Mouse (Mus musculus): ENCODE measurements around the gene Arpp19. TPM values are rescaled to one million over a fixed set of nuclear protein-coding genes. Genes with fewer than 3 reads are reported as not detected.

Arpp19 gene
- total RNA-seq, 1 experiment from 2014 or later, result 107 TPM

DNA sequence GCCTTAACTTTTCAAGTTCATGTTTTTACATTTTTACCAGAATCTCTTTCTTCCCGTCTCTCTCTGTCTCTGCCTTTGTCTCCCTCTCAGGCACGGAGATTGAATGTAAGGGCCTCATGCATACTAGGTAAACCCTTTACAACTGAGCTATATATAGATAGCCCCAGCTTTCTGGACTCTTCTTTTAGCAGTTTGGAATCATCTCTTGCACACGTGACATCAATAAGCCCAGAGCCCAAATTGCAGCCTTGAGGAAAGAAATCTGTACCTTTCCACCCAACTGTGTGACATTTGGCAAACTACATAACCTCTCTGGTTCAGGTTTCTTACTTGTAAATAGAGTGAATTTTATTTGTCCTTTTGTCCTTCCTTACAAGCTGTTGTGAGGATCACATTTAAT lies 34.9 kb downstream of the Arpp19 start:
- no peak for ATAC-seq (replicated peaks in 1 of 2; ENCODE audit: insufficient read depth in 1 of 2, low FRiP score in 2 of 2, low TSS enrichment in 1 of 2, low read depth in 1 of 2, poor library complexity in 2 of 2, severe bottlenecking in 2 of 2)

DNA sequence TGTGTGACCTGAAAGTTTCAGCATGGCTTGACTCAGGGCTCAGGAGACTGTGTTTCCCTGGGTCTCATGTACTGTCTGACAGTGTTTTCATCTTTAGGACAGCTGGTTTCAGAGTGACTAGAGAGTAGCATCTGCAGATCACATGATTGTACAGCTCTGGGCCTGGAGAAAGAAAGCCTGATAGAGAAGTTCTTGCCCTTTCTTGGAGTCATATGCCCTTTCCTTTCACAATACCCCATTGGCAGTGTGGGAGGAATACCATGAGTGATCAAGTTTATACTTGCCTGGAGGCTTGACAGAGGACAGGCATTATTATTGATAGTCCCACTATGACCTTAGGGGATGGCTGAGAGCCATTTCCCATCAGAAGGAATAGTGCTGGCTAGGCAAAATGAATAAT lies 39.8 kb downstream of the Arpp19 start:
- ATAC-seq (replicated peaks in 1 of 2; ENCODE audit: insufficient read depth in 1 of 2, low FRiP score in 2 of 2, low TSS enrichment in 1 of 2, low read depth in 1 of 2, poor library complexity in 2 of 2, severe bottlenecking in 2 of 2), result no peak

DNA sequence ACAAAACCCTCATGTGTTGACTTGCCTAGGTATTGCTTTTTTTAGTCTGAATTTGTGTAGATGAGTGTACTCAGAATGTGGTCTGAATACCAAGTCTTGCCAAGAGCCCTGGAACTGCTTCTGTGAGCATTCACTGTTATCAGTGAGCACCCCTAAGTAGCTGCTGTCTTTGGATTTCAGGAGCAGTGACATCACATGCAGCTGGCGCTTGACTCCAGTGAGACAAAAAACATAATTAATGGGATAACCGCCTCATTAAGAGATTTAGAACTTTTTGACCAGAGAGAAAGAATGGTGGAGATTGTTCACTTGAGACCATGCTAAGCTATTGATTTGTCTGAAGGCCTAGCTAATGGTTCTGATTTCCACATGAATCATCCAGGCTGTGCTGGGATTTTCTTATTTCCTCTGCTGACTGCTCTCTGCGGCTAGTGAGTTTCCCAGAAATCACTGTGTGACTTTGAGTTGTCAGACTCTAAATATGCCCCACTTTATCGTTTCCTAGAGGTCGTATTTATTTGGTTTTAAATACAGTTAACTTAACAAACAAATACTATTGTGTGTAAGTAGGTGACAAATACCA lies 47.9 kb downstream of the Arpp19 start:
- no peak for ATAC-seq (replicated peaks in 1 of 2; ENCODE audit: insufficient read depth in 1 of 2, low FRiP score in 2 of 2, low TSS enrichment in 1 of 2, low read depth in 1 of 2, poor library complexity in 2 of 2, severe bottlenecking in 2 of 2)

DNA sequence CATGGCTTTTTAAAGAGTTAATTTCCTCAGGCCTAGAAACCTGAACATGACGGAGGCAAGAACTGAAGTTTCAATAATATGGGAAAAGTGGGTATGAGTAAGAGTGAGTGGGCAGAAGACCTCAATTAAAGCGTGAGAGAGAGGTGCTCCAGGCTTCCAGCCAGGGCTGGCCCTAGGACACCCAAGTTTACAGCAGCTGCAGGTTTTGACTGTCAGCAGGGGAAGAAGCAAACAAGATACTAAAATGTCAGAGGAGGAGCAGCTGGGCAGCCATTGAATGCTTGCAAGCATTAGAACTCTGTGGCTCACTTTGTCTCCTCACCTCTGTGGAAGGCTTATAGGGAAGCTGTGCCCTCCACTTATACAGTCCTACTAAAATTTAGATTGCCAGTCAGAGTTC lies 50.4 kb downstream of the Arpp19 start:
- no peak for ATAC-seq (replicated peaks in 1 of 2; ENCODE audit: insufficient read depth in 1 of 2, low FRiP score in 2 of 2, low TSS enrichment in 1 of 2, low read depth in 1 of 2, poor library complexity in 2 of 2, severe bottlenecking in 2 of 2)

DNA sequence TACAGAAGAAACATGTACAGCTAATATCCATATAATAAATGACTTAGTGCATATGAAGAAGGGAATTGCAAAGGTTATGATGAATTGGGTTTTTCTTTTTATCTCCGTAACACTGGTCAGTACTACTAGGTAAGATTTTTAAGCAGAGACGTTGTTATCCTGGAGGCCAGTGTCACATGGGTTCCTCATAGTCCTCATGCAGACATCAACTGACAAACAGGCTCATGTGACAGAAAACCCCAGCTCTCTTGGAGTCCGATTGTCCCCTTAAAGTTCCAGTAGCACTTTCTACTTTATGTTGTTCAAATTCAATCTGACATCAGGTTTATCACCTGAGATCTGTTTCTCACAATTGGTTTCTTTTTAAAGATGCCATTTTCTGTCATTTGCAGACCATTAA lies 51.9 kb downstream of the Arpp19 start:
- ATAC-seq (replicated peaks in 1 of 2; ENCODE audit: insufficient read depth in 1 of 2, low FRiP score in 2 of 2, low TSS enrichment in 1 of 2, low read depth in 1 of 2, poor library complexity in 2 of 2, severe bottlenecking in 2 of 2), result no peak

DNA sequence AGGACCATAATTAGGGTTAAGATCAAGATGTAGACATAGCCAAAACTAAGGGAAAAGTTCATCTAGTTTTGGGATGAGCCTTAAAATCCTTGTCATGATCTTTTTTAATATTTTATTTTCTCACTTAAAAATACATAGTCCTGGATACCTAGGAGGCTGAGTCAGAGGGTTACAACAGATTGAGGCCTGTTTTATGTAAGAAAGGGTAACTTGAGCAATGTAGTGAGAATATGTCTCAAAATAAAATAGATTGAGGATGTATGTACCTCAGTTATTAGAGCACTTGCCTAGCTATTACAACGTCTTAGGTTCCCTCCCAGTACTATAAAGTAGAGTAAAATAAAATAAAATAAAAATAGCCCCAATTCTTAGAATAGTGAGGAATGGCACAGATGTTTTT lies 54.7 kb downstream of the Arpp19 start:
- no peak for ATAC-seq (replicated peaks in 1 of 2; ENCODE audit: insufficient read depth in 1 of 2, low FRiP score in 2 of 2, low TSS enrichment in 1 of 2, low read depth in 1 of 2, poor library complexity in 2 of 2, severe bottlenecking in 2 of 2)

DNA sequence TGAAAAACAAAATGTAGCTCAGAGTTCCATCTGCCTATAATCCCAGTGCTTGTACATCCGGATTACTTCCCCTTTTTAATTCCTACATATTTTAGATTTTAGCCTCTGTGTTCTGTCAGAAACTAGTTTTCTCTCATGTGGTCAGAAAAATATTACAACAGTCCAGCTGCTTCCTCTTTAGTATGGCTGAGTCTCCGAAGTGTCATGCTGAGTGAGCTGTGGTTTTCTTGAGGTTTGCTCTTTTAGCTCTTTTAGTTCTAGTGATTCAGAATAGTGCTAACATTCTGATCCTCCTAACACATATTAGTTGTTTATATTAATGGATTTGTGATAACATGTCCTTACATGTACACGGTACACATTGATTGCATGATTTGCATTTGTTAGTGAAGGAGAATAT lies 57.3 kb downstream of the Arpp19 start:
- peak; percentile 92 to 98 for ATAC-seq (replicated peaks in 1 of 2; ENCODE audit: insufficient read depth in 1 of 2, low FRiP score in 2 of 2, low TSS enrichment in 1 of 2, low read depth in 1 of 2, poor library complexity in 2 of 2, severe bottlenecking in 2 of 2)

DNA sequence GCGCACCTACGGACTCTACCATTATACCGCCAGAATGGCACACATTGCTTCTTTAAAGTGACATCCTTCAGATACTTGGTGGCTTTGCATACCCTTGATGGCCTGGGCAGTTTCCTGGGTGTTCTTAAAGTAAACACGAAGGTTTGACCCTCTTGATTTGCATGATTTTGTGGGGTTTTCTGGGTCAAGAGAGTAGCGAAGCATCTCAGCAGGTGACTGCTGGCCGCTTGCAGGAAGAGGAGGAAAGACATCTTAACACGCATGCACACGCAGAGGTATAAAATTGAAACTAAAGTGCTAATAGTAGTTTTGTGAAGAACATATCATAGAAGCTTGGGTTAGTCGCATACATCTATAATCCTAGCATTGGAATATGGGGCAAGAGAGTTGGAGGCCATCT lies 61.5 kb downstream of the Arpp19 start:
- no peak for ATAC-seq (replicated peaks in 1 of 2; ENCODE audit: insufficient read depth in 1 of 2, low FRiP score in 2 of 2, low TSS enrichment in 1 of 2, low read depth in 1 of 2, poor library complexity in 2 of 2, severe bottlenecking in 2 of 2)

DNA sequence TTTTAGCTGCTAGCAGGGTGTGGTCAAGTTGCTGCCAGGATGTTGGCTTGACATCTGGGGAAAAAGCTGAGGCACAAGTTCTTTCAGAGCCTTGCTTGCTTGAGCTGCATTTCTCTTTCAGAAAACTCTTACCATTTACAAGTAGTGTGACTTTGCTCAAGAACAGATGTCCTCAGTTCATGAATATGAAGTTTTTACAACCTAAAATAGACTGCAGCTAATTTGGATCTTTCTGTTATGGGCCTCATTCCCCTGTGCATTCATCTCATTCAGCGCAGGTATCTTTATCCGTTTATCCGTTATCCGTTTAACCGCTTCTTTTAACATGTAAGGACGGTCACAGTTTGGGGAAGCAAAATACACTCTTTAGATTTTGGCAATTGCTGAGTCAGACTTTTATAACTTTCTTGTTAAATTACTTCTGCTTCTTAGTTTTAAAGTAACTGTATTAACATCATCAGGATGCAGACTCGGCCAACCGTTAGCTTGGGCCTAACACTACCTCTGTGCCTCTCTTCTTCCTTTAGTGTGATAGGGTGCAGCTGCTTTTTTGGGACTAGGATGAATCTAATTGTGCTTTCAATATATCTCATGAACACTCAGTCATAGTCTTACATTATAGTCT lies 62.9 kb downstream of the Arpp19 start:
- ATAC-seq (replicated peaks in 1 of 2; ENCODE audit: insufficient read depth in 1 of 2, low FRiP score in 2 of 2, low TSS enrichment in 1 of 2, low read depth in 1 of 2, poor library complexity in 2 of 2, severe bottlenecking in 2 of 2), result peak; percentile 66 to 69; a peak in 3 of 4 replicates

DNA sequence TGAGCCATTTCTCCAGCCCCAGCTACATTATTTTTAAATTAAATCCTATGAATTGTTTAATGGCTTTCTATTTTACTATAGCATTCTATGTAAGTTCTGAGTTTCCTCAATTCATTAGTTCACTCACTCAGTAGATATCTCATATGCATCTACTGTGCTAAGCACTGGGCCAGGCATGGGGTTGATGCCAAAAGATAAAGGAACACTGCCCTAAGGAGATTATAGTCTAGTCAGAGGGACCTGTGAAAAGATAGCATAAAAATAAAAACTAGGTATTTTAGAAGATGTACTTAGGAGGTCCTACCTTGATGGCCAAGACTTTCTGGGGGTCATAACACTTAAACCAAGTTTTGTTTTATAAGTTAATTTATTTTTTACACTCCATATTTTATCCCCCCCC lies 64.7 kb downstream of the Arpp19 start:
- no peak for ATAC-seq (replicated peaks in 1 of 2; ENCODE audit: insufficient read depth in 1 of 2, low FRiP score in 2 of 2, low TSS enrichment in 1 of 2, low read depth in 1 of 2, poor library complexity in 2 of 2, severe bottlenecking in 2 of 2)

Other genes starting within 250 kb of the Arpp19 start
- gene Onecut1, start 175.7 kb upstream of the Arpp19 start, total RNA-seq (2017), result not detected in 2 replicates
- gene Fam214a, start 84.7 kb upstream of the Arpp19 start, total RNA-seq (2017), result 29.0 and 36.5 TPM in 2 replicates
- 137 and 162 TPM in 2 replicates for gene Myo5a, start 33.4 kb downstream of the Arpp19 start, total RNA-seq (2017)
- gene Myo5c, start 194.4 kb downstream of the Arpp19 start, total RNA-seq (2017), result 12.1 and 12.6 TPM in 2 replicates

Measured in hematopoietic stem cell, adult 5-6 weeks (primary cell).